Mouse (Mus musculus): ENCODE measurements around the gene Fcer2a.

Gene Fcer2a

DNA sequence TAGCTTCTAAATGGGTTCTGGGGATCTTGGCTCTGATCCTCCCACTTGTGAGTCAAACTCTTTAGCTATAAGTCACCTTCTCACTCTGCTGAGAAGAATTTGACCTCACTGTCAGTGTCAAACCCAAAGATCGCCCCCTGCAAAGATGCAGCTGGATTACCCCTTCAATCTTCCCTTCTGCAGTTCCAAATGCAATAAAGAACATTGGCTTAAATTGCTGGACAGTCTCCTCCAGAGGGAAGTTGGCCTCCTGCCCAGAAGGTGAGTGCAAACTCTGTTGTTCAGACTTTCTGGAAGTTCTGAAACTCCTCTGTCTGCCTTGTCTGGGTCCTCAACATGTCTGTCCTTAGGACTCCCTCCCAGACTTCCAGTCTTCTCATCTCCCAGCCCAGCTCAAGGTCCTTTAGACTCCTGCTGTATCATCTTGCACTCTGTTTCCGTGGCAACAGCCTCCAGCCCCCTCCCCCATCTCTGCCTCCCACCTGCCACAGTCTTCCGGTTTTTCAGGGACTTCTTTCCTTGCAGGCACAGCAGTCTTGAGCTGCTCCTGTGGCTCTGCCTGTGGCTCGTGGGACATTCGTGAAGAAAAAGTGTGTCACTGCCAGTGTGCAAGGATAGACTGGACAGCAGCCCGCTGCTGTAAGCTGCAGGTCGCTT, 37.1 kb downstream of the Fcer2a start:
- DNase-seq (ENCODE audit: low read depth, low spot score), result no peak
- H3K27me3 ChIP-seq (ENCODE audit: control insufficient read depth, insufficient read depth, low read length, poor library complexity, severe bottlenecking), result no peaks in the 10 kb centered on the region
- H3K36me3 ChIP-seq (ENCODE audit: control insufficient read depth, insufficient read depth, low read length, poor library complexity, severe bottlenecking), result no peaks in the 10 kb centered on the region

DNA sequence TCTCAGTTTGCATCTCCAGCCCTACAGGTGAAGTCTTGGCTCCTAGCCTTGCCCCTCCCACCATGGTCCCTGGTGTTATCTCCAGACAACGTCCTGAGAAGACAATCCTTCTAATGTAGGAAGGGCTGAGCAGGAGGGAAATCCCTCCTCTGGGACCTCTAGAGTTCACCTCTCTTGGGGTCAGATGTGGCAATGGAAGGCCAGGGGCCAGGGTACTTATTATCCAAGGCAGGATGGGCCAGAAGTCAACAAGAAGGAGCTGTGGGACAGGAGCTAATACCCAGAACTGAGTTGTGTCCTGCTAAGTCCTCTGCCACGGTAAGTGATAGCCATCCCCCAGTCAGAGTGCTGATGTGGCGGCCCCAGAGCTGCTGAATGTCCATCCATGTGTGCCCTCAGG, 38.4 kb downstream of the Fcer2a start, which contains the start of gene Retn:
TSS of gene Retn (plus strand) at position 245 of the 400 bp plus-strand sequence.
- no peak for DNase-seq (ENCODE audit: low read depth, low spot score)
- no peaks in the 10 kb centered on the region for H3K36me3 ChIP-seq (ENCODE audit: control insufficient read depth, insufficient read depth, low read length, poor library complexity, severe bottlenecking)
- no peaks in the 10 kb centered on the region for H3K27me3 ChIP-seq (ENCODE audit: control insufficient read depth, insufficient read depth, low read length, poor library complexity, severe bottlenecking)

DNA sequence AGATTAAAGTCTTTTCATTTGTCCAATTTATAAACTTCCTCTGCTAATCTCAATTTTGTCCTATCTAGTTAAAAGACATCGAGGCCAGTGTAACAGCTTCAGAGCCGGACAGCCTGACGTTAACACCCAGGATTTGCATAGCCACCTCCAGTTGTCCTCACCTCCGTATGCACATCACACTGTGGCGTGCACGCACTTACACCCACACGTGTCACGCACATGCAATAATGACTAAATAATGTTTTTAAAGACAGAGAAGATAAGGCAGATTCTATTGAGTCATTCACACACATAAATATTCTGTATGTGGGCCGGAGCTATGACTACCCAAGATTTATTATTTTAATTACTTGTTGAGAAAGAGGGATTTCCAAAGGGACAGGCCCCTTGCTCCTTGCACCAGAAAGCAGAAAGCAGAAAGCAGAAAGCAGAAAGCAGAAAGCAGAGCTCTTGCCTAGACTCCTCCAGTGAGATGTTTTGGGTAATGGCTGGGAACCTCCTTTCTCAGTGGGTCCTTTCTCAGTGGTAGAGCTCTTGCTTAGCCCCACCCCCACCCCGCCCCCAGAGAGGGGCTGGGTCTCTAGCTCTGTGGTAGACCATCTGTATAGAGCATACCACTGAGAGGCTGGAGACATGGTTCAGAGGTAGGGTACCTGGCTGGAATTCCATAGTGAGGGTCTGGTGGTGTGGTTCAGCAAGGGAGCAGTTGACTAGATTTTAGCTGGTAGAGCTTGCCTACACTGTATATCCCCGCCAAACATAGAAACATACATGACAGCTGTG, 39.1 kb downstream of the Fcer2a start:
- DNase-seq (ENCODE audit: low read depth, low spot score), result no peak
- H3K36me3 ChIP-seq (ENCODE audit: control insufficient read depth, insufficient read depth, low read length, poor library complexity, severe bottlenecking), result no peaks in the 10 kb centered on the region
- H3K27me3 ChIP-seq (ENCODE audit: control insufficient read depth, insufficient read depth, low read length, poor library complexity, severe bottlenecking), result no peaks in the 10 kb centered on the region

DNA sequence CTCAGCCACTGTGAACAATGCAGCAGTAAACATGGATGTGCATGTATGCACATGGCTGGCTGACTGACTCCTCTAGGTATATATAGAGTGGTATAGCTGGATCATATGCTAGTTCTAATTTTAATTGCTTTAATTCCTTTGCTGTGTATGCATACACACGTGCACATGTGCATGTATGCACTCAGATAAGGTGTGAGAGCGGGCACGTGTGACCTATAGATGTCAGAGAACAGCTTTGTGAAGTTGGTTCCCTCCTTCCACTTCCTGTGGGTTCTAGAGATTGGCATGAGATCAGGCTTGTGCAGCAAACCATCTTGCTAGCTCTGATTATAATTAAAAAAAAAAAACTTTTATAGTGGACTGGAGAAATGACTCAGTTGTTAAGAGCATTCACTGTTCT, 41.1 kb downstream of the Fcer2a start:
- Histone ChIP-seq H3K27me3 (ENCODE audit: control insufficient read depth, insufficient read depth, low read length, poor library complexity, severe bottlenecking) (no peaks in the 10 kb centered on the region), H3K36me3 (ENCODE audit: control insufficient read depth, insufficient read depth, low read length, poor library complexity, severe bottlenecking) (no peaks in the 10 kb centered on the region)
- no peak for DNase-seq (ENCODE audit: low read depth, low spot score)

DNA sequence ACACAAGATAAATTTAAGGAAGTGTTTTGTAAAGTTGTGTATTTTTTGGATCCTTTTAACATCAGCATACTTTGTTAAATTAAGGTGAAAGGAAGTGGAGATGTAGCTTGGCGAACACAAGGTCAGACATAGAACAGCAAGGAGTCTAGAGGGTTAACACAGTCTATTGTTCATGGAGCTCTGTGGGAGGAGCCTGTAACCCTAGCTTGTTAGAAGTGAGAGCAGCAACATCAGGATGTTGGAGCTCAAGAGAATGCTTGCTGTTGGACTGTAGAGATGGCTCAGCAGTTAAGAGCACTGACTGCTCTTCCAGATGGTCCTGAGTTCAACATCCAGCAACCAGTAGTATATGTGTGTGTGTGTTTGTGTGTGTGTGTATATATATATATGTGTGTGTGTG, 45.0 kb downstream of the Fcer2a start:
- no peak for DNase-seq (ENCODE audit: low read depth, low spot score)
- no peaks in the 10 kb centered on the region for H3K36me3 ChIP-seq (ENCODE audit: control insufficient read depth, insufficient read depth, low read length, poor library complexity, severe bottlenecking)
- no peaks in the 10 kb centered on the region for H3K27me3 ChIP-seq (ENCODE audit: control insufficient read depth, insufficient read depth, low read length, poor library complexity, severe bottlenecking)

DNA sequence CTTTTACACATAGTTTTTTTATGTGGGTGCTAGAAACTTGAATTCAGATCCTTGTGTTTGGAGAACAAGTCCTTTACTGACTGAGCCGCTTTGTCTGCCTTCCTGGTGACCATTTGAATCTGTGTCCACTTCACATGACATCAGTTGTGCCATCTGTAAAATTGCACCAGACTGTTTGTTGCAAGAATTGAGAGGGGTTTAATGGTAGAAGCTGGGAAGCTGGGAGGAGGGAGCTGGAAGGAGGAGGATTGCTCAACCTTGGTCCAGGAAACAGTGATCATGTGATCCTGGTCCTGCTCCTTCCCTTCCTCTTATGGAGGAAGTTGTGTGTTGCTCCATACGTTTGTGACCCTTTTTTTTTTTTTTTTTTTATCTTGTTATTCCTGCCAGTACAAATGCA, 45.7 kb downstream of the Fcer2a start:
- no peaks in the 10 kb centered on the region for H3K36me3 ChIP-seq (ENCODE audit: control insufficient read depth, insufficient read depth, low read length, poor library complexity, severe bottlenecking)
- H3K27me3 ChIP-seq (ENCODE audit: control insufficient read depth, insufficient read depth, low read length, poor library complexity, severe bottlenecking), result no peaks in the 10 kb centered on the region
- no peak for DNase-seq (ENCODE audit: low read depth, low spot score)

DNA sequence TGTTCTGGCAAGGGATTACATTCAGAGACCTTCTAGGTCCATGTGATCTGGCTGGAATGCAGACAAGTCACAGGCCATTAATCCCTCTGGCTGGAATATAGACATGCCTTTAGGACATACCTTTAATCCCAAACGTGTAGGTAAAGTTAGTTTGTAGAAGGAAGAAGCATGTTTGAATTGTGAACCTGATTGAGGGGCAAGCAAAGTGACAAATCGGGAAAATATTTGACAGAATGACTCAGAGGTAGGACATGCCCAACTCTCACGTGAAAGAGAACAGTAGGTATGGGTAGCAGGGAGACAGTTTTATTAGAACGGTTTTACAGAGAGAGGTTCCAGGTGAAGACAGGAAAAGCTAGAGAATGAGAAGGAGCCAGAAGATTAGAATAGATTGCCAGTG, 46.4 kb downstream of the Fcer2a start:
- Histone ChIP-seq H3K36me3 (ENCODE audit: control insufficient read depth, insufficient read depth, low read length, poor library complexity, severe bottlenecking) (no peaks in the 10 kb centered on the region), H3K27me3 (ENCODE audit: control insufficient read depth, insufficient read depth, low read length, poor library complexity, severe bottlenecking) (no peaks in the 10 kb centered on the region)
- no peak for DNase-seq (ENCODE audit: low read depth, low spot score)

DNA sequence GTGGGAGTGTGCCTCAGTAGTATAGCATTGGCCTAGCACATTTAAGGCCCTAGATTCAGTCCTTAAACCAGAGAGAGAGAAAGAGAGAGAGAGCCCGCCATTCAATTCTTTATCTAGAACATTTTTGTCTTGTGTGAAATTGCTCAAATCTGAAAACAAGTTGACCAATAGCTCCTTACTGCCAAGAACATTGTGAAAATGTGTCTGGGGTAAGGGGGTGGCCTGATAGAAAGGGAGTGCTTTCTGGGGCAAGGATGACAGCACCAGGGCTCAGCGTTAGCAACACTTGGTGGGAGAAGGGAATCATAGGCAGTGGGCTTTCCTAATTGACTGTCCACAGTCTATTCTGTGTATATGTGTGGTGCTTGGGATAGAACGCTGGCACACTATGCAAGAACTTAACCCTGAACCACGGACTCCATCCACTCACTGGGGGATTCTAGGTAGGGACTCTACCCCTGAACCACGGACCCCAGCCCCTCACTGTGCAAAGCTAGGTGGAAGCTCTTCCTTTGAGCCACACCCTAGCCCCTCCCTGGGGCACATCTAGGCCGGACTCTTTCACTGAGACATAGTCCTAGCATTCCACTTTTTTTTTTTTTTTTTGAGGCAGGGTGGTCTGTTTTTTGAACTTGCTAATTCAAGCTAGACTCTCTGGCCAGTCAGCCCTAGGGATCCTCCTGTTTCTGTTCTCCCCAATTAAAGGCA, 47.0 kb downstream of the Fcer2a start:
- Histone ChIP-seq H3K36me3 (ENCODE audit: control insufficient read depth, insufficient read depth, low read length, poor library complexity, severe bottlenecking) (no peaks in the 10 kb centered on the region), H3K27me3 (ENCODE audit: control insufficient read depth, insufficient read depth, low read length, poor library complexity, severe bottlenecking) (no peaks in the 10 kb centered on the region)
- DNase-seq (ENCODE audit: low read depth, low spot score), result no peak

DNA sequence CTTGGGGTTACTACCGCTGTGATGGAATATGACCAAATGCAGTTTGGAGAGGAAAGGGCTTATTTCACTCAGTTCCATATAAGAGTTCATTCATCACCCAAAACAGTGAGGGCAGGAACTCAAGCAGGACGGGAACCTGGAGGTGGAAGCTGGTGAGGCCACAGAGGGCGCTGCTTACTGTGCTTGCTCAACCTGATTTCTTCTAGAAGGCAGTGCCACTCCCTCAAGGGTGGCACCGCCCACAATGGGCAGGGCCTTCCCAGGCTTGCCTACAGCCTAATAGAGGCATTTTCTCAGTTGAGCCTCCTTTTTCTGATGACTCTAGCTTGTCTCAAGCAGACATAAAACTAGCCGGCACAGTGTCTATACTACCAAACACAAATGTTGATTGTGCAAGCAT, 48.2 kb downstream of the Fcer2a start:
- Histone ChIP-seq H3K36me3 (ENCODE audit: control insufficient read depth, insufficient read depth, low read length, poor library complexity, severe bottlenecking) (peaks cover 7% of the 10 kb centered on the region), H3K27me3 (ENCODE audit: control insufficient read depth, insufficient read depth, low read length, poor library complexity, severe bottlenecking) (no peaks in the 10 kb centered on the region)
- peak; percentile 82 for DNase-seq (ENCODE audit: low read depth, low spot score)

Measured in splenic B cell, adult 2 months (primary cell).